Mouse (Mus musculus) thymus, adult 2 months (tissue): ENCODE data around the gene H60b.
"Not testable (repeated sequence)": the region's sequence is repeated elsewhere in the genome, so short reads cannot be mapped to it uniquely, and the experiment has no call there.

Experiments
- CTCF ChIP-seq: fragments of 200-500 bp; IDR thresholded peaks from 2 replicates; pipeline ENCODE4 v1.5.1; 2012; ENCODE audit warnings: mild to moderate bottlenecking, control low read depth, low read length, moderate library complexity, borderline replicate concordance; ENCODE audit not compliant: control insufficient read depth, poor library complexity, insufficient read depth; ENCODE audit errors: extremely low read depth
- POLR2A ChIP-seq: fragments of 200-500 bp; IDR thresholded peaks from 2 replicates; pipeline ENCODE4 v1.6.1; 2012; ENCODE audit warnings: mild to moderate bottlenecking, low read length, control low read depth, moderate library complexity; ENCODE audit not compliant: control insufficient read depth, poor library complexity, insufficient read depth; ENCODE audit errors: extremely low read depth

GRCm38 (mm10) chr10:22202784-22203583 is 44.6 kb downstream of the H60b start:
- TF ChIP-seq CTCF, POLR2A: not testable (repeated sequence)
